Mouse (Mus musculus) forebrain, postnatal 0 days (tissue): Measurements from ENCODE around the gene Gm49388. TPM values are rescaled to one million over a fixed set of nuclear protein-coding genes. Genes with fewer than 3 reads are reported as not detected.
A peak's percentile ranks its signal among the peaks of the same experiment; 100 is the strongest.

ENCODE experiments used
- ATAC-seq: fragments of 200-750 bp; cut with Nextera tagmentation; 2 replicates; pipeline ENCODE4 v1.8.0; 2017; ENCODE audit warnings: mild to moderate bottlenecking, moderate library complexity
- DNase-seq: peaks from one replicate; pipeline ENCODE4 v3.0.0-alpha.2; 2015
- H3K27ac ChIP-seq: fragments of 300-500 bp; sonication (generic); 2 replicates; pipeline ENCODE4 v1.5.1; 2014; ENCODE audit warnings: low read depth, mild to moderate bottlenecking, antibody characterized with exemption, low read length, moderate library complexity, mixed read lengths
- H3K27me3 ChIP-seq: fragments of 300-500 bp; sonication (generic); 2 replicates; pipeline ENCODE4 v1.6.1; 2014; ENCODE audit warnings: mild to moderate bottlenecking, low read length, mixed read lengths; ENCODE audit not compliant: insufficient read depth
- H3K36me3 ChIP-seq: fragments of 300-500 bp; sonication (generic); 2 replicates; pipeline ENCODE4 v1.6.1; 2014; ENCODE audit warnings: mild to moderate bottlenecking, moderate library complexity; ENCODE audit not compliant: insufficient read depth
- H3K4me1 ChIP-seq: fragments of 300-500 bp; sonication (generic); 2 replicates; pipeline ENCODE4 v1.6.1; 2014; ENCODE audit warnings: antibody characterized with exemption; ENCODE audit not compliant: insufficient read depth
- H3K4me2 ChIP-seq: fragments of 300-500 bp; sonication (generic); 2 replicates; pipeline ENCODE4 v1.6.1; 2014; ENCODE audit warnings: low read depth, mild to moderate bottlenecking, moderate library complexity
- H3K4me3 ChIP-seq: fragments of 300-500 bp; sonication (generic); 2 replicates; pipeline ENCODE4 v1.5.1; 2014; ENCODE audit warnings: low read depth, low read length, mixed read lengths
- H3K9ac ChIP-seq: fragments of 300-500 bp; sonication (generic); 2 replicates; pipeline ENCODE4 v1.6.1; 2014; ENCODE audit warnings: mild to moderate bottlenecking
- H3K9me3 ChIP-seq: fragments of 300-500 bp; sonication (generic); 2 replicates; pipeline ENCODE4 v1.6.1; 2016; ENCODE audit warnings: low read length
- CTCF ChIP-seq: sonication (generic); IDR thresholded peaks from 2 replicates; pipeline ENCODE4 v1.5.1; 2016; ENCODE audit warnings: antibody characterized with exemption, control low read depth, low read depth
- WGBS: fragments of 180-500 bp; shearing (Covaris S2); extraction: QIAGEN DNeasy Blood & Tissue Kit; methylation state at CpG from one replicate; pipeline ENCODE4 v1.1.7; 2014; 5-methylcytosine and 5-hydroxymethylcytosine counted together
- polyA plus RNA-seq: library from polyadenylated mRNA; unstranded; fragments of >200 nt; fragmentation: Nextera tagmentation; extraction: Ambion mirVana; gene quantifications from 2 replicates; pipeline ENCODE4 v1.2.1, GENCODE M21; 2015
- total RNA-seq: library from RNA; depleted of rRNA; stranded (reverse); fragments of >200 nt; gene quantifications from 2 replicates; pipeline ENCODE4 v1.2.3, GENCODE M21; 2014

Gm49388 gene
- total and polyA plus RNA-seq, 2 experiments from 2014 or later = 0.05 TPM; not detected in 1

- H3K4me3 ChIP-seq = no peak overlapping the region
- H3K4me2 ChIP-seq = no peak overlapping the region
- H3K27ac ChIP-seq = no peak overlapping the region
- 90% methylated on average over 3 of the region's 3 CpGs for WGBS
- no peaks in the 10 kb centered on the region for H3K27me3 ChIP-seq
- no peaks in the 10 kb centered on the region for H3K4me1 ChIP-seq
- ATAC-seq (no peak), DNase-seq (no peak)
- no peak for TF ChIP-seq CTCF
- H3K36me3 ChIP-seq = peaks cover 56% of the 10 kb centered on the region
- H3K9ac ChIP-seq = no peak overlapping the region
- no peaks in the 10 kb centered on the region for H3K9me3 ChIP-seq
Measured at GRCm38 (mm10) chr7:127812292-127812691, 26.9 kb downstream of the Gm49388 start.

- no peak overlapping the region for H3K4me2 ChIP-seq
- H3K4me3 ChIP-seq = no peak overlapping the region
- peak; percentile 12; the same call in 1 of the 2 replicates for ATAC-seq
- DNase-seq = no peak
- no peak overlapping the region for H3K9ac ChIP-seq
- H3K4me1 ChIP-seq = no peaks in the 10 kb centered on the region
- peak overlapping the region; percentile 45 for H3K27ac ChIP-seq
- TF ChIP-seq CTCF = no peak
- H3K36me3 ChIP-seq = peaks cover 53% of the 10 kb centered on the region
- 69% methylated on average over 4 of the region's 4 CpGs for WGBS
- no peaks in the 10 kb centered on the region for H3K9me3 ChIP-seq
- H3K27me3 ChIP-seq = no peaks in the 10 kb centered on the region
Measured at GRCm38 (mm10) chr7:127813821-127814220, 28.4 kb downstream of the Gm49388 start.

- no peak overlapping the region for H3K4me2 ChIP-seq
- H3K27ac ChIP-seq = peak overlapping the region; percentile 45
- H3K36me3 ChIP-seq = peaks cover 50% of the 10 kb centered on the region
- no peaks in the 10 kb centered on the region for H3K4me1 ChIP-seq
- ATAC-seq (peak; percentile 66), DNase-seq (peak; percentile 74)
- H3K9me3 ChIP-seq = no peaks in the 10 kb centered on the region
- no peak overlapping the region for H3K9ac ChIP-seq
- no peak overlapping the region for H3K4me3 ChIP-seq
- TF ChIP-seq CTCF = no peak
- WGBS = 43% methylated on average over 19 of the region's 19 CpGs
- H3K27me3 ChIP-seq = no peaks in the 10 kb centered on the region
Measured at GRCm38 (mm10) chr7:127814241-127814921, 29.0 kb downstream of the Gm49388 start.

GRCm38 (mm10) chr7:127815116-127815665 lies 29.8 kb downstream of the Gm49388 start:
- Histone ChIP-seq H3K27ac (no peak overlapping the region; the same call in 1 of the 2 replicates), H3K27me3 (no peaks in the 10 kb centered on the region), H3K4me3 (no peak overlapping the region), H3K4me2 (no peak overlapping the region), H3K9ac (0 out of 2 replicates have a peak overlapping the region, but pooled peaks have one; percentile 1), H3K36me3 (peaks cover 44% of the 10 kb centered on the region), H3K4me1 (no peaks in the 10 kb centered on the region), H3K9me3 (no peaks in the 10 kb centered on the region)
- ATAC-seq = no peak
- 87% methylated on average over 15 of the region's 15 CpGs for WGBS
- no peak for TF ChIP-seq CTCF
- no peak for DNase-seq

GRCm38 (mm10) chr7:127815954-127816821 lies 30.8 kb downstream of the Gm49388 start:
- Histone ChIP-seq H3K36me3 (peaks cover 34% of the 10 kb centered on the region), H3K4me1 (no peaks in the 10 kb centered on the region), H3K4me3 (no peak overlapping the region), H3K27me3 (no peaks in the 10 kb centered on the region), H3K27ac (peak overlapping the region; percentile 40; the same call in 1 of the 2 replicates), H3K9me3 (no peaks in the 10 kb centered on the region), H3K4me2 (no peak overlapping the region), H3K9ac (0 out of 2 replicates have a peak overlapping the region, but pooled peaks have one; percentile 1)
- ATAC-seq = peak; percentile 55
- 65% methylated on average over 15 of the region's 15 CpGs for WGBS
- no peak for DNase-seq
- peak; percentile 45 for TF ChIP-seq CTCF

- Histone ChIP-seq H3K9ac (no peak overlapping the region), H3K9me3 (no peaks in the 10 kb centered on the region), H3K27ac (no peak overlapping the region), H3K4me3 (no peak overlapping the region), H3K27me3 (no peaks in the 10 kb centered on the region), H3K36me3 (peaks cover 26% of the 10 kb centered on the region), H3K4me2 (no peak overlapping the region), H3K4me1 (no peaks in the 10 kb centered on the region)
- TF ChIP-seq CTCF = no peak
- ATAC-seq (no peak), DNase-seq (no peak)
- WGBS = 92% methylated on average over 7 of the region's 7 CpGs
Measured at GRCm38 (mm10) chr7:127817053-127817452, 31.6 kb downstream of the Gm49388 start.
